Mouse (Mus musculus) midbrain, embryonic 11.5 days (tissue): ENCODE data around the gene Urb1. TPM values are rescaled to one million over a fixed set of nuclear protein-coding genes. Genes with fewer than 3 reads are reported as not detected.

Experiments
- ATAC-seq: fragments of 200-750 bp; cut with Nextera tagmentation; 2 replicates; pipeline ENCODE4 v1.8.0; 2017; ENCODE audit warnings: moderate TSS enrichment, moderate library complexity; ENCODE audit not compliant: low FRiP score
- DNase-seq: peaks from one replicate; pipeline ENCODE4 v3.0.0; 2015; ENCODE audit warnings: low spot score; ENCODE audit errors: missing footprints
- H3K27ac ChIP-seq: fragments of 300-500 bp; sonication (generic); 2 replicates; pipeline ENCODE4 v1.5.1; 2014; ENCODE audit warnings: low read depth, low read length
- H3K27me3 ChIP-seq: fragments of 300-500 bp; sonication (generic); 2 replicates; pipeline ENCODE4 v1.6.1; 2014; ENCODE audit warnings: mild to moderate bottlenecking, low read length, moderate library complexity, mixed read lengths; ENCODE audit not compliant: control insufficient read depth, insufficient read depth
- H3K36me3 ChIP-seq: fragments of 300-500 bp; sonication (generic); 2 replicates; pipeline ENCODE4 v1.6.1; 2014; ENCODE audit warnings: mild to moderate bottlenecking, low read length, moderate library complexity, mixed read lengths; ENCODE audit not compliant: control insufficient read depth, insufficient read depth
- H3K4me1 ChIP-seq: fragments of 300-500 bp; sonication (generic); 2 replicates; pipeline ENCODE4 v1.6.1; 2014; ENCODE audit warnings: low read length; ENCODE audit not compliant: control insufficient read depth, insufficient read depth
- H3K4me2 ChIP-seq: fragments of 300-500 bp; sonication (generic); 2 replicates; pipeline ENCODE4 v1.6.1; 2014; ENCODE audit warnings: mild to moderate bottlenecking, moderate library complexity
- H3K4me3 ChIP-seq: fragments of 300-500 bp; sonication (generic); 2 replicates; pipeline ENCODE4 v1.5.1; 2014; ENCODE audit warnings: low read depth, low read length
- H3K9ac ChIP-seq: fragments of 300-500 bp; sonication (generic); 2 replicates; pipeline ENCODE4 v1.6.1; 2014; ENCODE audit warnings: low read length
- H3K9me3 ChIP-seq: fragments of 300-500 bp; sonication (generic); 2 replicates; pipeline ENCODE4 v1.6.1; 2016; ENCODE audit warnings: low read length; ENCODE audit not compliant: control insufficient read depth
- WGBS: fragments of 180-500 bp; shearing (Covaris S2); extraction: QIAGEN DNeasy Blood & Tissue Kit; methylation state at CpG from one replicate; pipeline ENCODE4 v1.1.7; 2014; 5-methylcytosine and 5-hydroxymethylcytosine counted together
- polyA plus RNA-seq: library from polyadenylated mRNA; unstranded; fragments of >200 nt; fragmentation: Nextera tagmentation; extraction: Ambion mirVana; gene quantifications from 2 replicates; pipeline ENCODE4 v1.2.1, GENCODE M21; 2014

The Urb1 gene
- polyA plus RNA-seq, 1 experiment from 2014 or later: 14.2 TPM

GRCm38 (mm10) chr16:90842164-90842563, 32.0 kb upstream of the Urb1 start:
- peak; percentile 77 for ATAC-seq
- Histone ChIP-seq H3K36me3 (no peaks in the 10 kb centered on the region), H3K9ac (no peak overlapping the region), H3K4me1 (peaks cover 25% of the 10 kb centered on the region), H3K27me3 (no peaks in the 10 kb centered on the region), H3K9me3 (no peaks in the 10 kb centered on the region), H3K4me3 (no peak overlapping the region), H3K27ac (peak overlapping the region; percentile 58), H3K4me2 (peak overlapping the region; percentile 15; the same call in 1 of the 2 replicates)
- WGBS: 39% methylated on average over 9 of the region's 9 CpGs
- DNase-seq: peak; percentile 85

GRCm38 (mm10) chr16:90837431-90837830, 27.2 kb upstream of the Urb1 start:
- no peak for DNase-seq
- no peak for ATAC-seq

GRCm38 (mm10) chr16:90833041-90833791, 23.0 kb upstream of the Urb1 start:
- no peak for ATAC-seq
- peaks cover 31% of the 10 kb centered on the region for H3K27me3 ChIP-seq
- WGBS: 36% methylated on average over 9 of the region's 9 CpGs

More at GRCm38 (mm10) chr16:90837431-90837830, 27.2 kb upstream of the Urb1 start:
- Histone ChIP-seq H3K4me1 (peaks cover 29% of the 10 kb centered on the region), H3K4me3 (no peak overlapping the region), H3K27ac (no peak overlapping the region), H3K4me2 (no peak overlapping the region), H3K9ac (no peak overlapping the region), H3K27me3 (peaks cover 3% of the 10 kb centered on the region; the same call in 1 of the 2 replicates), H3K36me3 (no peaks in the 10 kb centered on the region), H3K9me3 (no peaks in the 10 kb centered on the region)
- 74% methylated on average over 8 of the region's 8 CpGs for WGBS

GRCm38 (mm10) chr16:90832495-90832894, 22.3 kb upstream of the Urb1 start:
- Histone ChIP-seq H3K36me3 (no peaks in the 10 kb centered on the region), H3K4me2 (no peak overlapping the region), H3K9ac (no peak overlapping the region), H3K27me3 (peaks cover 31% of the 10 kb centered on the region), H3K9me3 (no peaks in the 10 kb centered on the region), H3K4me1 (peaks cover 25% of the 10 kb centered on the region), H3K4me3 (no peak overlapping the region), H3K27ac (no peak overlapping the region)
- no peak for ATAC-seq
- WGBS: 53% methylated on average over 6 of the region's 6 CpGs
- peak; percentile 83 for DNase-seq

More at GRCm38 (mm10) chr16:90833041-90833791, 23.0 kb upstream of the Urb1 start:
- H3K27ac ChIP-seq: no peak overlapping the region
- no peak overlapping the region for H3K4me2 ChIP-seq
- no peak overlapping the region for H3K9ac ChIP-seq
- no peak overlapping the region for H3K4me3 ChIP-seq
- peak; percentile 89 for DNase-seq
- H3K4me1 ChIP-seq: peaks cover 25% of the 10 kb centered on the region
- H3K9me3 ChIP-seq: no peaks in the 10 kb centered on the region
- H3K36me3 ChIP-seq: no peaks in the 10 kb centered on the region

GRCm38 (mm10) chr16:90831676-90832075, 21.5 kb upstream of the Urb1 start:
- 19% methylated on average over 15 of the region's 15 CpGs for WGBS
- Histone ChIP-seq H3K4me1 (peaks cover 25% of the 10 kb centered on the region), H3K9me3 (no peaks in the 10 kb centered on the region), H3K27me3 (peaks cover 31% of the 10 kb centered on the region), H3K4me3 (peak overlapping the region; percentile 52), H3K27ac (no peak overlapping the region), H3K4me2 (peak overlapping the region; percentile 94; the same call in 1 of the 2 replicates), H3K36me3 (no peaks in the 10 kb centered on the region), H3K9ac (no peak overlapping the region)
- ATAC-seq (no peak), DNase-seq (peak; percentile 85)

- Histone ChIP-seq H3K9ac (peak overlapping the region; percentile 62), H3K4me3 (peak overlapping the region; percentile 52), H3K36me3 (no peaks in the 10 kb centered on the region), H3K27ac (no peak overlapping the region), H3K9me3 (no peaks in the 10 kb centered on the region), H3K27me3 (peaks cover 31% of the 10 kb centered on the region), H3K4me1 (peaks cover 25% of the 10 kb centered on the region), H3K4me2 (peak overlapping the region; percentile 94)
- ATAC-seq (peak; percentile 72), DNase-seq (peak; percentile 97)
- WGBS: 1% methylated on average over 67 of the region's 67 CpGs
Measured at GRCm38 (mm10) chr16:90830686-90831439, 20.6 kb upstream of the Urb1 start.

GRCm38 (mm10) chr16:90829894-90830685, 19.9 kb upstream of the Urb1 start:
- ATAC-seq (peak; percentile 60), DNase-seq (peak; percentile 96)
- WGBS: under 1% methylated on average over 45 of the region's 45 CpGs
- peaks cover 31% of the 10 kb centered on the region for H3K27me3 ChIP-seq
- H3K9me3 ChIP-seq: no peaks in the 10 kb centered on the region
- H3K9ac ChIP-seq: peak overlapping the region; percentile 62
- H3K4me2 ChIP-seq: peak overlapping the region; percentile 94
- no peaks in the 10 kb centered on the region for H3K36me3 ChIP-seq
- H3K4me3 ChIP-seq: peak overlapping the region; percentile 52
- H3K4me1 ChIP-seq: peaks cover 25% of the 10 kb centered on the region
- H3K27ac ChIP-seq: no peak overlapping the region

- Histone ChIP-seq H3K9me3 (no peaks in the 10 kb centered on the region), H3K9ac (no peak overlapping the region), H3K36me3 (no peaks in the 10 kb centered on the region), H3K4me1 (peaks cover 25% of the 10 kb centered on the region), H3K4me3 (no peak overlapping the region), H3K27me3 (peaks cover 31% of the 10 kb centered on the region), H3K4me2 (no peak overlapping the region), H3K27ac (no peak overlapping the region)
- 81% methylated on average over 7 of the region's 7 CpGs for WGBS
- ATAC-seq (no peak), DNase-seq (no peak)
Measured at GRCm38 (mm10) chr16:90829136-90829535, 18.9 kb upstream of the Urb1 start.
